Comparison of ENCODE assay signal across 8 mouse cellular contexts in the genomic region with DNA sequence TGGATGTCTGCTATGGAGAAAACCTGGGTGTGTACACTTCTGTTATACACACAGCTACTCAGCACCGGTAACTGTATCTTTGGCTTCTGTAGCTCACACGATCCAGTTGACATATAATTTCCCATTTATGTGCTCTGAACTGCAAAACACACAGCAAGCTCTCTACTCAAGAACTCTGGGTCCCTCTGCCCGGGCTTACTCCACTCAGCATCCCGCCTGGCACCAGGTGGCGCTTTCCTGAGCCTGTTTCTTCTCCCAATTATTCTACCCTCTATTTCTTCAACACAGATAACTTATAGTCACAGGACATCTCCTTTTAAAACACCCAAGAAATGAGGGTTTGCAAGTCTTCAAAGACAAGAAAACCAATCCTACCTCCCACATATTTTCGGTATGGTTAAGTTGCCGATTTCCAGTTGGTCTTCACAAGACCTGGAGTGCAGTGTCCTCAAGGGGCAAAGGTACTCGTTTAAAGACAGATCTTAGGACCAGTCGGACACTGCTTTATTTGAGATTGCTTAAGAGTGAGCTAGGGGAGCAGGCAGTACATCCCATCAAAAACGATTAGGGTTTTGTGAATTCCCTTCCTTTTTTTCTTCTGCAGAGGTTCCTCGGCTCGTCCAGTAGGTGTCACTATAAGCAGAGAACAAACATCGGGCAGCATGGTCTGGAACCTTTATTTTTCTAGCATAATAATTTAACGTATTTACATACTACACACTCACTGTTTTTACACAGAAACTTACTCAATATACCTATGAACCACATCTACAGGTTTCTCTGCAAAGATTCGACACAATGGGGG. TPM values are rescaled to one million over a fixed set of nuclear protein-coding genes. Genes with fewer than 3 reads are reported as not detected.
DNase-seq lines count a peak whose midpoint lies in the region; ATAC-seq and TF ChIP-seq lines count a peak whose summit lies in the region.

No protein-coding gene starts in this region.

- TF ChIP-seq EP300 in heart, adult 2 months (IDR thresholded peaks at IDR 0.05; ENCODE audit: insufficient read depth, low read depth, low read length) = no peak

- no peak overlapping the region for H3K4me3 ChIP-seq in heart, adult 2 months
- no peak overlapping the region for H3K4me3 ChIP-seq in hindbrain, embryonic 14.5 days (replicated peaks; ENCODE audit: low read length)
- H3K4me3 ChIP-seq in midbrain, embryonic 16.5 days (ENCODE audit: low read depth, low read length) = no peak overlapping the region

- intact Hi-C loops in heart, adult 2 months (cut with DNase I) = loop anchor here (2.0 to 5.0 kb wide), 2 partner anchors 27 to 1098 kb away; a partner anchor contains a TSS

- H3K27ac ChIP-seq in heart, adult 2 months = no peak overlapping the region
- H3K27ac ChIP-seq in hindbrain, embryonic 14.5 days = no peak overlapping the region
- no peak overlapping the region for H3K27ac ChIP-seq in midbrain, embryonic 16.5 days (ENCODE audit: low read length)

- no peaks in the 10 kb centered on the region for H3K9me3 ChIP-seq in hindbrain, embryonic 14.5 days (ENCODE audit: control insufficient read depth, low read length)
- no peaks in the 10 kb centered on the region for H3K9me3 ChIP-seq in midbrain, embryonic 16.5 days (replicated peaks; ENCODE audit: control insufficient read depth, low read length, poor library complexity, severe bottlenecking)

- no peaks in the 10 kb centered on the region for H3K27me3 ChIP-seq in heart, adult 2 months (ENCODE audit: control insufficient read depth, insufficient read depth, low read length)
- H3K27me3 ChIP-seq in hindbrain, embryonic 14.5 days (ENCODE audit: control insufficient read depth, insufficient read depth, low read length) = no peaks in the 10 kb centered on the region
- H3K27me3 ChIP-seq in midbrain, embryonic 16.5 days (ENCODE audit: control insufficient read depth, insufficient read depth, low read depth, low read length) = no peaks in the 10 kb centered on the region

- ATAC-seq in hindbrain, embryonic 14.5 days (ENCODE audit: low FRiP score) = 0 out of 2 replicates have a peak, but pooled peaks have one; percentile 25
- ATAC-seq in midbrain, embryonic 16.5 days = peak; percentile 55

- peaks cover 8% of the 10 kb centered on the region for H3K4me1 ChIP-seq in heart, adult 2 months (ENCODE audit: control insufficient read depth, insufficient read depth, low read length)
- H3K4me1 ChIP-seq in hindbrain, embryonic 14.5 days (replicated peaks; ENCODE audit: control insufficient read depth, insufficient read depth, low read length) = peaks cover 13% of the 10 kb centered on the region
- H3K4me1 ChIP-seq in midbrain, embryonic 16.5 days (ENCODE audit: control insufficient read depth, insufficient read depth, low read length) = peaks cover 14% of the 10 kb centered on the region

- H3K4me2 ChIP-seq in hindbrain, embryonic 14.5 days (replicated peaks) = no peak overlapping the region
- H3K4me2 ChIP-seq in midbrain, embryonic 16.5 days (ENCODE audit: low read length) = no peak overlapping the region

- WGBS in heart, adult 2 months = 43% methylated on average over 15 of the region's 15 CpGs
- 54% methylated on average over 15 of the region's 15 CpGs for WGBS in hindbrain, embryonic 14.5 days
- WGBS in midbrain, embryonic 16.5 days = 52% methylated on average over 15 of the region's 15 CpGs

- H3K9ac ChIP-seq in heart, adult 2 months (ENCODE audit: low read depth, low read length) = no peak overlapping the region
- H3K9ac ChIP-seq in hindbrain, embryonic 14.5 days = no peak overlapping the region
- no peak overlapping the region for H3K9ac ChIP-seq in midbrain, embryonic 16.5 days (ENCODE audit: low read depth, low read length)

- no peak for TF ChIP-seq POLR2A in heart, adult 2 months (IDR thresholded peaks at IDR 0.05; ENCODE audit: insufficient read depth, low read depth, low read length)

- no peak for DNase-seq in heart, adult 2 months
- no peak for DNase-seq in heart, adult 9 months (ENCODE audit: low spot score in 2 of 2)
- DNase-seq in 416B (ENCODE audit: low read depth) (peak; percentile 66), MN1 (ENCODE audit: low spot score) (peak; percentile 39)
- DNase-seq in hindbrain, embryonic 14.5 days (ENCODE audit: low spot score) = peak; percentile 54
- no peak for DNase-seq in ovary, adult 18-20 months (ENCODE audit: low spot score)
- DNase-seq in layer of hippocampus, adult 11-12 months (ENCODE audit: low spot score) = no peak

- H3K79me2 ChIP-seq in heart, adult 2 months (replicated peaks; ENCODE audit: control insufficient read depth, insufficient read depth, low read length) = peaks cover 2% of the 10 kb centered on the region; the same call in 1 of the 2 replicates

- peaks cover 13% of the 10 kb centered on the region for H3K36me3 ChIP-seq in heart, adult 2 months (ENCODE audit: control insufficient read depth, insufficient read depth, low read length)
- H3K36me3 ChIP-seq in hindbrain, embryonic 14.5 days (replicated peaks; ENCODE audit: control insufficient read depth, insufficient read depth) = peaks cover 23% of the 10 kb centered on the region
- peaks cover 11% of the 10 kb centered on the region for H3K36me3 ChIP-seq in midbrain, embryonic 16.5 days (ENCODE audit: control insufficient read depth, insufficient read depth, low read length)

- TF ChIP-seq CTCF in heart, adult 2 months (IDR thresholded peaks at IDR 0.05) = peak; percentile 79

RNA-seq across cellular contexts. Expression of a gene that starts 26.6 kb away (rescaled TPM):
- 10 to 100 TPM; 21.7 to 25.5 TPM for total RNA-seq in heart, adult 2 months (2021)
- 17.2 and 19.5 TPM in 2 replicates for polyA plus RNA-seq in heart, adult 2 months (2012; rRNA removed)
- 95.0 and 100.0 TPM in 2 replicates for polyA plus RNA-seq in hindbrain, embryonic 14.5 days (2014; fragmentation: Nextera tagmentation; extraction: Ambion mirVana)
- polyA plus RNA-seq in midbrain, embryonic 16.5 days (2015; fragmentation: Nextera tagmentation; extraction: Ambion mirVana) = 56.8 and 57.1 TPM in 2 replicates

Comparison
In these comparisons a context has a peak if more than half of its experiments do, and no peak if none do; other contexts are left out.
1. DNase-seq: peak in 416B (single experiment), MN1 (single experiment) and hindbrain, embryonic 14.5 days (single experiment); none in heart, adult 2 months (0 of 2), heart, adult 9 months (0 of 2), ovary, adult 18-20 months (single experiment) and layer of hippocampus, adult 11-12 months (single experiment).